8 mouse cellular contexts compared by ENCODE assay signal in the genomic region with DNA sequence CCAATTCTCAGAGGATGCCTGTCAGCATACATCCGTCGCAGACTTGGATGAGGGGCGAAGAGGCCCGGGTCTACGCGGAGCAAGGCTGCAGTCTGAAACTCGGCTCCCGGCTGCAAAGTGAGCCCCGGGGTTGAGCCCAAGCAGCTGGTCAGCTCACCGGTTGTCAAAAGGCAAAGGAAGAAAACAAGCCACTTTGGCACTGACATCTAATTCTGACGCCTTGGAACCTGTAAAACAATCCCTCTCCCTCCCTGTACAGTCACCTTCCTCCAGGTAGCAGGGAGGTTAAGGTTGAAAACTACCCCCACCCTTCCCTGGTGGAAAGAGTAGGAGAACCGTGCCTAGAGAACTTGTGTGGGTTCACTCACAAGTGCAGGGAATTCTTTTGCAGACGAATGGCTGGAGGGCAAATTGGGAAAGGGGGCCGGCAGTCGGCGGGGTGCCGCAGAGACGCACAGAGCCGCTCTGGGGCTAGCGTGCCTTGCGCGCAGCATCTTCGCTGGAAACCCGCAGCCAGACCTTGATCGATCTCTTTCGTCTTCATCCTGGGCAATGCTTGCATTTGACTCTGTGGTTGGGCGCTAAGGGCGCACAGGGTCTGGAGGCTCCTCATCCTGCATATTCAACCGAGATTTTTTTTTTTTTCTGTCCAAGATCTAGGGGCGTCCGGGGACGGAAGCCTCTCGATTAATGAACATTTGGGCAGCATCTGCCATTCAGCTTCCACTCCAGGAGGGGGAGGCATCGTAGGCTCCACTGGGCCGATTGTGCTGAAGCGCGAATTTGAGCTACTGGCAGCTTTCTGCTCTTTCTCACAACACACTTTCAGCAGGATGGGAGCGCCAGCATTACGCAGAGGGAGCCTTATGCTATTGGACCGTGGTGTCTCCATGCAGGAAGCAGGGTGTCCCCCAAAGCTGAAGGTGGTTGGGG. TPM values are rescaled to one million over a fixed set of nuclear protein-coding genes. Genes with fewer than 3 reads are reported as not detected.
DNase-seq lines count a peak whose midpoint lies in the region; ATAC-seq and TF ChIP-seq lines count a peak whose summit lies in the region.

No protein-coding gene starts in this region.

- H3K9me3 ChIP-seq in E14TG2a.4 (ENCODE audit: low read length), result no peaks in the 10 kb centered on the region
- H3K9me3 ChIP-seq in intestine, embryonic 16.5 days (ENCODE audit: control insufficient read depth, low read length), result no peaks in the 10 kb centered on the region
- no peaks in the 10 kb centered on the region for H3K9me3 ChIP-seq in limb, embryonic 12.5 days
- no peaks in the 10 kb centered on the region for H3K9me3 ChIP-seq in midbrain, postnatal 0 days (ENCODE audit: low read length)

- under 1% methylated on average over 40 of the region's 40 CpGs for WGBS in intestine, embryonic 16.5 days
- WGBS in limb, embryonic 12.5 days, result under 1% methylated on average over 40 of the region's 40 CpGs
- WGBS in midbrain, postnatal 0 days, result under 1% methylated on average over 40 of the region's 40 CpGs
- 2% methylated on average over 40 of the region's 40 CpGs for WGBS in thymus, adult 2 months

- no peak overlapping the region for H3K27ac ChIP-seq in embryonic fibroblast, embryonic 13.5 days (ENCODE audit: insufficient read depth, low read length)
- peak overlapping the region; percentile 65 for H3K27ac ChIP-seq in intestine, embryonic 16.5 days (ENCODE audit: low read length)
- H3K27ac ChIP-seq in limb, embryonic 12.5 days, result no peak overlapping the region
- H3K27ac ChIP-seq in midbrain, postnatal 0 days (ENCODE audit: low read depth, low read length), result peak overlapping the region; percentile 62
- no peak overlapping the region for H3K27ac ChIP-seq in thymus, adult 2 months (ENCODE audit: control insufficient read depth, insufficient read depth, low read length)

- H3K9ac ChIP-seq in intestine, embryonic 16.5 days (ENCODE audit: low read depth, low read length), result peak overlapping the region; percentile 60
- H3K9ac ChIP-seq in limb, embryonic 12.5 days (replicated peaks), result peak overlapping the region; percentile 52
- H3K9ac ChIP-seq in midbrain, postnatal 0 days (replicated peaks; ENCODE audit: low read length, poor library complexity, severe bottlenecking), result peak overlapping the region; percentile 48

- peak; percentile 46 for ATAC-seq in intestine, embryonic 16.5 days
- peak; percentile 66; the same call in 1 of the 2 replicates for ATAC-seq in limb, embryonic 12.5 days (ENCODE audit: insufficient number of reproducible peaks, insufficient read depth, low FRiP score, low TSS enrichment, low read depth)
- ATAC-seq in midbrain, postnatal 0 days (ENCODE audit: low FRiP score), result peak; percentile 81

- H3K4me3 ChIP-seq in E14TG2a.4 (replicated peaks; ENCODE audit: low read length), result peak overlapping the region; percentile 77
- H3K4me3 ChIP-seq in embryonic fibroblast, embryonic 13.5 days (ENCODE audit: insufficient read depth, low read length), result peak overlapping the region; percentile 37
- peak overlapping the region; percentile 56 for H3K4me3 ChIP-seq in intestine, embryonic 16.5 days (ENCODE audit: low read length)
- peak overlapping the region; percentile 48 for H3K4me3 ChIP-seq in limb, embryonic 12.5 days (replicated peaks)
- peak overlapping the region; percentile 57 for H3K4me3 ChIP-seq in midbrain, postnatal 0 days (ENCODE audit: low read depth, low read length)
- H3K4me3 ChIP-seq in thymus, adult 2 months (ENCODE audit: control insufficient read depth, insufficient read depth, low read length), result no peak overlapping the region; the same call in 1 of the 2 replicates

- no peaks in the 10 kb centered on the region for H3K36me3 ChIP-seq in E14TG2a.4 (ENCODE audit: insufficient read depth, low read length)
- no peaks in the 10 kb centered on the region for H3K36me3 ChIP-seq in intestine, embryonic 16.5 days (ENCODE audit: control insufficient read depth, insufficient read depth, low read length)
- no peaks in the 10 kb centered on the region for H3K36me3 ChIP-seq in limb, embryonic 12.5 days
- no peaks in the 10 kb centered on the region for H3K36me3 ChIP-seq in midbrain, postnatal 0 days (ENCODE audit: insufficient read depth, low read length)
- H3K36me3 ChIP-seq in thymus, adult 2 months (ENCODE audit: control insufficient read depth, insufficient read depth, low read length), result no peaks in the 10 kb centered on the region

- peak overlapping the region; percentile 93 for H3K4me2 ChIP-seq in intestine, embryonic 16.5 days (ENCODE audit: low read depth, low read length)
- H3K4me2 ChIP-seq in limb, embryonic 12.5 days, result peak overlapping the region; percentile 97
- H3K4me2 ChIP-seq in midbrain, postnatal 0 days (ENCODE audit: low read depth, low read length, poor library complexity, severe bottlenecking), result peak overlapping the region; percentile 93

- peaks cover 54% of the 10 kb centered on the region for H3K27me3 ChIP-seq in E14TG2a.4 (ENCODE audit: insufficient read depth, low read length)
- H3K27me3 ChIP-seq in intestine, embryonic 16.5 days (replicated peaks; ENCODE audit: control insufficient read depth, insufficient read depth, low read length), result no peaks in the 10 kb centered on the region
- H3K27me3 ChIP-seq in limb, embryonic 12.5 days, result peaks cover 25% of the 10 kb centered on the region
- no peaks in the 10 kb centered on the region for H3K27me3 ChIP-seq in midbrain, postnatal 0 days (ENCODE audit: insufficient read depth, low read length)
- no peaks in the 10 kb centered on the region; the same call in 1 of the 2 replicates for H3K27me3 ChIP-seq in thymus, adult 2 months (ENCODE audit: control insufficient read depth, insufficient read depth, low read length)

- DNase-seq in ZHBTc4 (ENCODE audit: low read depth, low spot score) (peak; percentile 73), MN1 (ENCODE audit: low spot score) (no peak)
- DNase-seq in midbrain, postnatal 0 days (ENCODE audit: low spot score), result peak; percentile 84
- no peak for DNase-seq in thymus, adult 2 months

- no peak for TF ChIP-seq POLR2A in embryonic fibroblast, embryonic 13.5 days (IDR thresholded peaks at IDR 0.05; ENCODE audit: low read depth, low read length)
- no peak for TF ChIP-seq POLR2A in thymus, adult 2 months (IDR thresholded peaks at IDR 0.05; ENCODE audit: control insufficient read depth, extremely low read depth, insufficient read depth, low read length, poor library complexity)

- peak; percentile 18 for TF ChIP-seq CTCF in E14TG2a.4 (conservative IDR thresholded peaks at IDR 0.05; ENCODE audit: low read length)
- peak; percentile 33; the same call in 1 of the 2 replicates for TF ChIP-seq CTCF in embryonic fibroblast, embryonic 13.5 days (IDR thresholded peaks at IDR 0.05; ENCODE audit: borderline replicate concordance, insufficient read depth, low read length)
- peak; percentile 66 for TF ChIP-seq CTCF in midbrain, postnatal 0 days (IDR thresholded peaks at IDR 0.05)
- TF ChIP-seq CTCF in thymus, adult 2 months (IDR thresholded peaks at IDR 0.05; ENCODE audit: borderline replicate concordance, control insufficient read depth, extremely low read depth, insufficient read depth, low read length, poor library complexity), result no peak

- H3K4me1 ChIP-seq in E14TG2a.4 (replicated peaks; ENCODE audit: low read depth, low read length), result peaks cover 21% of the 10 kb centered on the region
- H3K4me1 ChIP-seq in embryonic fibroblast, embryonic 13.5 days (ENCODE audit: control insufficient read depth, insufficient read depth, low read length), result no peaks in the 10 kb centered on the region
- peaks cover 14% of the 10 kb centered on the region for H3K4me1 ChIP-seq in intestine, embryonic 16.5 days (ENCODE audit: control insufficient read depth, insufficient read depth, low read length)
- peaks cover 8% of the 10 kb centered on the region; the same call in 1 of the 2 replicates for H3K4me1 ChIP-seq in limb, embryonic 12.5 days (replicated peaks)
- H3K4me1 ChIP-seq in midbrain, postnatal 0 days (ENCODE audit: insufficient read depth, low read length), result no peaks in the 10 kb centered on the region
- H3K4me1 ChIP-seq in thymus, adult 2 months (replicated peaks; ENCODE audit: control insufficient read depth, insufficient read depth, low read length), result no peaks in the 10 kb centered on the region

RNA-seq across cellular contexts. Expression of a gene that starts 1.1 kb away (rescaled TPM):
- polyA plus RNA-seq in embryonic fibroblast, embryonic 13.5 days (2011; ENCODE audit: insufficient read length, low read depth, missing spikeins), result not detected in 2 replicates
- 6.5 and 8.0 TPM in 2 replicates for polyA plus RNA-seq in intestine, embryonic 16.5 days (2015; fragmentation: Nextera tagmentation; extraction: Ambion mirVana)
- 0.19 TPM in 1 of 2 replicates, not detected in the other for polyA plus RNA-seq in limb, embryonic 12.5 days (2016; fragmentation: Nextera tagmentation; extraction: Ambion mirVana)
- 1.3 and 3.2 TPM in 2 replicates for total RNA-seq in midbrain, postnatal 0 days (2014; rRNA removed)
- polyA plus RNA-seq in midbrain, postnatal 0 days (2015; fragmentation: Nextera tagmentation; extraction: Ambion mirVana), result 1.3 and 1.6 TPM in 2 replicates
- polyA plus RNA-seq in thymus, adult 2 months (2012; rRNA removed), result 2.3 and 5.5 TPM in 2 replicates

Comparison
In these comparisons a context has a peak if more than half of its experiments do, and no peak if none do; other contexts are left out.
1. DNase-seq: peak in ZHBTc4 (single experiment) and midbrain, postnatal 0 days (single experiment); none in MN1 (single experiment) and thymus, adult 2 months (single experiment).
2. H3K27ac ChIP-seq: peak in intestine, embryonic 16.5 days (single experiment) and midbrain, postnatal 0 days (single experiment); none in embryonic fibroblast, embryonic 13.5 days (single experiment), limb, embryonic 12.5 days (single experiment) and thymus, adult 2 months (single experiment).
3. Peak in every context shown above with its lines, with median percentiles within 50 percentile points of each other: ATAC-seq, H3K4me2 ChIP-seq and H3K9ac ChIP-seq.